Mouse (Mus musculus): ENCODE measurements around the gene Cisd3. TPM values are rescaled to one million over a fixed set of nuclear protein-coding genes. Genes with fewer than 3 reads are reported as not detected.

Gene Cisd3
- polyA plus RNA-seq, 1 experiment from 2014 or later: 15.4 TPM

- Histone ChIP-seq H3K27ac (ENCODE audit: low read length) (peak overlapping the region; percentile 73), H3K36me3 (ENCODE audit: control insufficient read depth, insufficient read depth) (peaks cover 5% of the 10 kb centered on the region), H3K4me3 (replicated peaks; ENCODE audit: low read length) (peak overlapping the region; percentile 26), H3K4me1 (replicated peaks; ENCODE audit: control insufficient read depth, insufficient read depth, low read length) (peaks cover 51% of the 10 kb centered on the region), H3K4me2 (ENCODE audit: low read length) (peak overlapping the region; percentile 88), H3K9ac (replicated peaks; ENCODE audit: low read depth, low read length) (peak overlapping the region; percentile 28), H3K27me3 (replicated peaks; ENCODE audit: control insufficient read depth, insufficient read depth, low read length) (no peaks in the 10 kb centered on the region), H3K9me3 (ENCODE audit: control insufficient read depth, low read length) (no peaks in the 10 kb centered on the region)
- no peak for ATAC-seq
- 7% methylated on average over 9 of the region's 9 CpGs for WGBS
Observed at GRCm38 (mm10) chr11:97695712-97696401, 10.2 kb downstream of the Cisd3 start.

- Histone ChIP-seq H3K27ac (ENCODE audit: low read length) (no peak overlapping the region), H3K36me3 (ENCODE audit: control insufficient read depth, insufficient read depth) (peaks cover 2% of the 10 kb centered on the region; the same call in 1 of the 2 replicates), H3K27me3 (replicated peaks; ENCODE audit: control insufficient read depth, insufficient read depth, low read length) (no peaks in the 10 kb centered on the region), H3K9ac (replicated peaks; ENCODE audit: low read depth, low read length) (no peak overlapping the region), H3K4me2 (ENCODE audit: low read length) (peak overlapping the region; percentile 88), H3K4me3 (replicated peaks; ENCODE audit: low read length) (no peak overlapping the region), H3K4me1 (replicated peaks; ENCODE audit: control insufficient read depth, insufficient read depth, low read length) (peaks cover 59% of the 10 kb centered on the region), H3K9me3 (ENCODE audit: control insufficient read depth, low read length) (no peaks in the 10 kb centered on the region)
- ATAC-seq: no peak
- 65% methylated on average over 8 of the region's 8 CpGs for WGBS
Observed at GRCm38 (mm10) chr11:97696669-97697068, 11.0 kb downstream of the Cisd3 start.

GRCm38 (mm10) chr11:97697199-97697890 is 11.7 kb downstream of the Cisd3 start:
- 47% methylated on average over 11 of the region's 11 CpGs for WGBS
- Histone ChIP-seq H3K4me2 (ENCODE audit: low read length) (peak overlapping the region; percentile 88), H3K4me3 (replicated peaks; ENCODE audit: low read length) (peak overlapping the region; percentile 76), H3K9me3 (ENCODE audit: control insufficient read depth, low read length) (no peaks in the 10 kb centered on the region), H3K27ac (ENCODE audit: low read length) (peak overlapping the region; percentile 93), H3K4me1 (replicated peaks; ENCODE audit: control insufficient read depth, insufficient read depth, low read length) (peaks cover 64% of the 10 kb centered on the region), H3K27me3 (replicated peaks; ENCODE audit: control insufficient read depth, insufficient read depth, low read length) (no peaks in the 10 kb centered on the region), H3K36me3 (ENCODE audit: control insufficient read depth, insufficient read depth) (no peaks in the 10 kb centered on the region), H3K9ac (replicated peaks; ENCODE audit: low read depth, low read length) (peak overlapping the region; percentile 91)
- no peak for ATAC-seq

- H3K27me3 ChIP-seq (replicated peaks; ENCODE audit: control insufficient read depth, insufficient read depth, low read length): no peaks in the 10 kb centered on the region
- H3K9me3 ChIP-seq (ENCODE audit: control insufficient read depth, low read length): no peaks in the 10 kb centered on the region
- H3K4me2 ChIP-seq (ENCODE audit: low read length): peak overlapping the region; percentile 88
- ATAC-seq: no peak
- H3K4me3 ChIP-seq (replicated peaks; ENCODE audit: low read length): peak overlapping the region; percentile 76
- H3K27ac ChIP-seq (ENCODE audit: low read length): peak overlapping the region; percentile 93
- under 1% methylated on average over 14 of the region's 14 CpGs for WGBS
- peaks cover 64% of the 10 kb centered on the region for H3K4me1 ChIP-seq (replicated peaks; ENCODE audit: control insufficient read depth, insufficient read depth, low read length)
- no peaks in the 10 kb centered on the region for H3K36me3 ChIP-seq (ENCODE audit: control insufficient read depth, insufficient read depth)
- peak overlapping the region; percentile 91 for H3K9ac ChIP-seq (replicated peaks; ENCODE audit: low read depth, low read length)
Observed at GRCm38 (mm10) chr11:97697891-97698529, 12.4 kb downstream of the Cisd3 start.

- Histone ChIP-seq H3K27ac (ENCODE audit: low read length) (peak overlapping the region; percentile 93), H3K27me3 (replicated peaks; ENCODE audit: control insufficient read depth, insufficient read depth, low read length) (no peaks in the 10 kb centered on the region), H3K4me3 (replicated peaks; ENCODE audit: low read length) (peak overlapping the region; percentile 76), H3K9ac (replicated peaks; ENCODE audit: low read depth, low read length) (peak overlapping the region; percentile 91), H3K4me2 (ENCODE audit: low read length) (peak overlapping the region; percentile 88), H3K36me3 (ENCODE audit: control insufficient read depth, insufficient read depth) (no peaks in the 10 kb centered on the region), H3K9me3 (ENCODE audit: control insufficient read depth, low read length) (no peaks in the 10 kb centered on the region), H3K4me1 (replicated peaks; ENCODE audit: control insufficient read depth, insufficient read depth, low read length) (peaks cover 58% of the 10 kb centered on the region)
- ATAC-seq: no peak
- under 1% methylated on average over 60 of the region's 63 CpGs for WGBS
Observed at GRCm38 (mm10) chr11:97698741-97699611, 13.3 kb downstream of the Cisd3 start.

- H3K36me3 ChIP-seq (ENCODE audit: control insufficient read depth, insufficient read depth): no peaks in the 10 kb centered on the region
- WGBS: 2% methylated on average over 6 of the region's 9 CpGs
- peaks cover 58% of the 10 kb centered on the region for H3K4me1 ChIP-seq (replicated peaks; ENCODE audit: control insufficient read depth, insufficient read depth, low read length)
- H3K9me3 ChIP-seq (ENCODE audit: control insufficient read depth, low read length): no peaks in the 10 kb centered on the region
- H3K27ac ChIP-seq (ENCODE audit: low read length): peak overlapping the region; percentile 94
- H3K27me3 ChIP-seq (replicated peaks; ENCODE audit: control insufficient read depth, insufficient read depth, low read length): no peaks in the 10 kb centered on the region
- peak overlapping the region; percentile 67 for H3K4me2 ChIP-seq (ENCODE audit: low read length)
- peak; percentile 27 for ATAC-seq
- H3K4me3 ChIP-seq (replicated peaks; ENCODE audit: low read length): peak overlapping the region; percentile 76
- peak overlapping the region; percentile 91 for H3K9ac ChIP-seq (replicated peaks; ENCODE audit: low read depth, low read length)
Observed at GRCm38 (mm10) chr11:97699626-97700002, 14.0 kb downstream of the Cisd3 start.

- Histone ChIP-seq H3K9ac (replicated peaks; ENCODE audit: low read depth, low read length) (peak within 1 kb of the TSS; percentile 91), H3K4me1 (replicated peaks; ENCODE audit: control insufficient read depth, insufficient read depth, low read length) (peaks cover 55% of the 10 kb centered on the region), H3K27me3 (replicated peaks; ENCODE audit: control insufficient read depth, insufficient read depth, low read length) (no peaks in the 10 kb centered on the region), H3K36me3 (ENCODE audit: control insufficient read depth, insufficient read depth) (0 out of 2 replicates have a peak, but pooled peaks cover 2% of the 10 kb centered on the region), H3K9me3 (ENCODE audit: control insufficient read depth, low read length) (no peaks in the 10 kb centered on the region), H3K4me2 (ENCODE audit: low read length) (peak within 1 kb of the TSS; percentile 88), H3K27ac (ENCODE audit: low read length) (peak within 1 kb of the TSS; percentile 94), H3K4me3 (replicated peaks; ENCODE audit: low read length) (peak within 1 kb of the TSS; percentile 76)
- ATAC-seq: peak; percentile 8
- WGBS: under 1% methylated on average over 85 of the region's 85 CpGs
Observed at GRCm38 (mm10) chr11:97700003-97700745, 14.5 kb downstream of the Cisd3 start, which contains the start of gene Pcgf2. Pcgf2 (minus strand) TSS chr11:97700497.

- WGBS: 17% methylated on average over 30 of the region's 30 CpGs
- Histone ChIP-seq H3K4me2 (ENCODE audit: low read length) (peak overlapping the region; percentile 67), H3K36me3 (ENCODE audit: control insufficient read depth, insufficient read depth) (0 out of 2 replicates have a peak, but pooled peaks cover 2% of the 10 kb centered on the region), H3K27me3 (replicated peaks; ENCODE audit: control insufficient read depth, insufficient read depth, low read length) (no peaks in the 10 kb centered on the region), H3K4me3 (replicated peaks; ENCODE audit: low read length) (peak overlapping the region; percentile 76), H3K4me1 (replicated peaks; ENCODE audit: control insufficient read depth, insufficient read depth, low read length) (peaks cover 47% of the 10 kb centered on the region), H3K27ac (ENCODE audit: low read length) (peak overlapping the region; percentile 94), H3K9ac (replicated peaks; ENCODE audit: low read depth, low read length) (peak overlapping the region; percentile 83), H3K9me3 (ENCODE audit: control insufficient read depth, low read length) (no peaks in the 10 kb centered on the region)
- no peak for ATAC-seq
Observed at GRCm38 (mm10) chr11:97700746-97701580, 15.3 kb downstream of the Cisd3 start.

Measured in forebrain, embryonic 16.5 days (tissue).